Mouse (Mus musculus): Measurements from ENCODE around the gene Dok3. TPM values are rescaled to one million over a fixed set of nuclear protein-coding genes. Genes with fewer than 3 reads are reported as not detected.

Dok3 gene
- total and polyA plus RNA-seq, 2 experiments from 2014 or later, result 0.82 to 4.8 TPM

DNA sequence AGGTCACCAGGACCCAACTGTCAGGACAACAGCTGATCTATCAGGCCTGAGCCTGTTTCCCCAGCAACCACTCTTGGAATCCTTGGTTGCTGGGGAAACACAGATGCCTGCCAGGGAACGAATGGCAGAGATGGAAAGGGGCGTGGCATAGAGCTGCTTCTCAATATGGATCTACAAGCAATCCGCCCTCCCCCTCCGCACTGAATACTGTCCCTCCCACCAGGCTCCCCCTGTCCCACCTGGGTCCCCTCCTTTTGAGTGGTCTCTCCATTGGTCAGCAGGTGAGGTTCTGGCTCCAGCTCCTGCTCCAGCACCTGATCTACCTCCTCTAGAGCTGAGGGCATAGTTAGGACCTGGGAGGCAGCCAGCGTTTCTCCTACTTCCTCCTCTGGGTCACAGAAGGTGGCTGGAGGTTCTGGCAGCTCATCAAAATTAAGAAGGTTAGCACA is 54.5 kb downstream of the Dok3 start:
- DNase-seq (peak; percentile 91), ATAC-seq (peak; percentile 46)
- peaks cover 26% of the 10 kb centered on the region for H3K4me1 ChIP-seq (ENCODE audit: insufficient read depth)
- no peak overlapping the region for H3K9ac ChIP-seq
- TF ChIP-seq CTCF (IDR thresholded peaks at IDR 0.05; ENCODE audit: low read depth), result no peak
- 10% methylated on average over 5 of the region's 5 CpGs for WGBS
- no peak overlapping the region for H3K4me3 ChIP-seq (ENCODE audit: low read depth, low read length)
- 0 out of 2 replicates have a peak overlapping the region, but pooled peaks have one; percentile 10 for H3K4me2 ChIP-seq (ENCODE audit: low read depth)
- H3K36me3 ChIP-seq (ENCODE audit: insufficient read depth), result peaks cover 59% of the 10 kb centered on the region
- no peaks in the 10 kb centered on the region for H3K9me3 ChIP-seq (ENCODE audit: low read length)
- H3K27ac ChIP-seq (ENCODE audit: low read depth, low read length), result peak overlapping the region; percentile 69
- H3K27me3 ChIP-seq (ENCODE audit: insufficient read depth, low read length), result no peaks in the 10 kb centered on the region

- Histone ChIP-seq H3K27me3 (ENCODE audit: insufficient read depth, low read length) (no peaks in the 10 kb centered on the region), H3K36me3 (ENCODE audit: insufficient read depth) (peaks cover 53% of the 10 kb centered on the region), H3K9me3 (ENCODE audit: low read length) (no peaks in the 10 kb centered on the region), H3K4me1 (ENCODE audit: insufficient read depth) (peaks cover 26% of the 10 kb centered on the region), H3K9ac (no peak overlapping the region), H3K4me2 (ENCODE audit: low read depth) (no peak overlapping the region), H3K4me3 (ENCODE audit: low read depth, low read length) (no peak overlapping the region), H3K27ac (ENCODE audit: low read depth, low read length) (peak overlapping the region; percentile 69)
- 49% methylated on average over 11 of the region's 11 CpGs for WGBS
- TF ChIP-seq CTCF (IDR thresholded peaks at IDR 0.05; ENCODE audit: low read depth), result peak; percentile 26; the same call in 1 of the 2 replicates
- ATAC-seq, result no peak
- no peak for DNase-seq
These were observed 55.1 kb downstream of the Dok3 start for GRCm38 (mm10) chr13:55473961-55474360.

Small RNA genes within 50 kb of the gene (microRNA-seq; reads per million reads assigned to microRNA genes)
- 38.9 to 49.1 reads per million in 2 experiments for gene Mir6944
- gene Mir6945, result 1.2 to 2.0 reads per million in 2 experiments

Other genes with a start within 250 kb of the Dok3 start
- 159 and 187 TPM in 2 replicates for gene Prelid1, start 208.8 kb downstream of the Dok3 start, total RNA-seq (2014; rRNA removed)
- 313 and 316 TPM in 2 replicates for gene Prelid1, start 208.8 kb downstream of the Dok3 start, polyA plus RNA-seq (2015; fragmentation: Nextera tagmentation; extraction: Ambion mirVana)
- gene Rab24, start 207.3 kb downstream of the Dok3 start, total RNA-seq (2014; rRNA removed), result 67.3 and 77.4 TPM in 2 replicates
- 92.3 and 99.4 TPM in 2 replicates for gene Rab24, start 207.3 kb downstream of the Dok3 start, polyA plus RNA-seq (2015; fragmentation: Nextera tagmentation; extraction: Ambion mirVana)
- 10.1 and 10.5 TPM in 2 replicates for gene Mxd3, start 199.5 kb downstream of the Dok3 start, total RNA-seq (2014; rRNA removed)
- 7.3 and 9.4 TPM in 2 replicates for gene Mxd3, start 199.5 kb downstream of the Dok3 start, polyA plus RNA-seq (2015; fragmentation: Nextera tagmentation; extraction: Ambion mirVana)
- 55.2 and 62.6 TPM in 2 replicates for gene Lman2, start 166.5 kb downstream of the Dok3 start, total RNA-seq (2014; rRNA removed)
- 32.8 TPM in 2 replicates for gene Lman2, start 166.5 kb downstream of the Dok3 start, polyA plus RNA-seq (2015; fragmentation: Nextera tagmentation; extraction: Ambion mirVana)
- gene Rgs14, start 159.6 kb downstream of the Dok3 start, total RNA-seq (2014; rRNA removed), result 4.0 and 4.4 TPM in 2 replicates
- gene Rgs14, start 159.6 kb downstream of the Dok3 start, polyA plus RNA-seq (2015; fragmentation: Nextera tagmentation; extraction: Ambion mirVana), result 2.5 and 3.9 TPM in 2 replicates
- 0.95 TPM in 1 of 2 replicates, not detected in the other for gene Slc34a1, start 131.1 kb downstream of the Dok3 start, total RNA-seq (2014; rRNA removed)
- gene Slc34a1, start 131.1 kb downstream of the Dok3 start, polyA plus RNA-seq (2015; fragmentation: Nextera tagmentation; extraction: Ambion mirVana), result 0.29 TPM in 1 of 2 replicates, not detected in the other
- not detected in 2 replicates for gene Pfn3, start 114.1 kb downstream of the Dok3 start, total RNA-seq (2014; rRNA removed)
- 0.93 and 1.5 TPM in 2 replicates for gene Pfn3, start 114.1 kb downstream of the Dok3 start, polyA plus RNA-seq (2015; fragmentation: Nextera tagmentation; extraction: Ambion mirVana)
- gene F12, start 102.5 kb downstream of the Dok3 start, total RNA-seq (2014; rRNA removed), result 0.15 TPM in 1 of 2 replicates, not detected in the other
- 0.45 and 0.51 TPM in 2 replicates for gene F12, start 102.5 kb downstream of the Dok3 start, polyA plus RNA-seq (2015; fragmentation: Nextera tagmentation; extraction: Ambion mirVana)
- gene Grk6, start 84.2 kb downstream of the Dok3 start, total RNA-seq (2014; rRNA removed), result 79.5 and 88.2 TPM in 2 replicates
- 38.5 and 40.8 TPM in 2 replicates for gene Grk6, start 84.2 kb downstream of the Dok3 start, polyA plus RNA-seq (2015; fragmentation: Nextera tagmentation; extraction: Ambion mirVana)
- gene Prr7, start 65.0 kb downstream of the Dok3 start, total RNA-seq (2014; rRNA removed), result 108 and 118 TPM in 2 replicates
- 7.8 and 8.7 TPM in 2 replicates for gene Prr7, start 65.0 kb downstream of the Dok3 start, polyA plus RNA-seq (2015; fragmentation: Nextera tagmentation; extraction: Ambion mirVana)
- gene Dbn1, start 41.2 kb downstream of the Dok3 start, total RNA-seq (2014; rRNA removed), result 545 and 619 TPM in 2 replicates
- 603 and 619 TPM in 2 replicates for gene Dbn1, start 41.2 kb downstream of the Dok3 start, polyA plus RNA-seq (2015; fragmentation: Nextera tagmentation; extraction: Ambion mirVana)
- 26.6 and 36.7 TPM in 2 replicates for gene Pdlim7, start 15.6 kb downstream of the Dok3 start, total RNA-seq (2014; rRNA removed)
- 114 and 115 TPM in 2 replicates for gene Pdlim7, start 15.6 kb downstream of the Dok3 start, polyA plus RNA-seq (2015; fragmentation: Nextera tagmentation; extraction: Ambion mirVana)
- gene Ddx41, start 7.4 kb upstream of the Dok3 start, total RNA-seq (2014; rRNA removed), result 65.2 and 69.6 TPM in 2 replicates
- gene Ddx41, start 7.4 kb upstream of the Dok3 start, polyA plus RNA-seq (2015; fragmentation: Nextera tagmentation; extraction: Ambion mirVana), result 46.1 and 51.7 TPM in 2 replicates
- gene Fam193b, start 41.8 kb upstream of the Dok3 start, total RNA-seq (2014; rRNA removed), result 88.4 and 93.1 TPM in 2 replicates
- gene Fam193b, start 41.8 kb upstream of the Dok3 start, polyA plus RNA-seq (2015; fragmentation: Nextera tagmentation; extraction: Ambion mirVana), result 41.2 and 41.6 TPM in 2 replicates
- 52.9 and 56.3 TPM in 2 replicates for gene Tmed9, start 44.4 kb upstream of the Dok3 start, total RNA-seq (2014; rRNA removed)
- 102 TPM in 2 replicates for gene Tmed9, start 44.4 kb upstream of the Dok3 start, polyA plus RNA-seq (2015; fragmentation: Nextera tagmentation; extraction: Ambion mirVana)
- gene B4galt7, start 70.6 kb upstream of the Dok3 start, total RNA-seq (2014; rRNA removed), result 57.6 and 63.1 TPM in 2 replicates
- 36.1 and 43.0 TPM in 2 replicates for gene B4galt7, start 70.6 kb upstream of the Dok3 start, polyA plus RNA-seq (2015; fragmentation: Nextera tagmentation; extraction: Ambion mirVana)
- gene Caml, start 93.7 kb upstream of the Dok3 start, total RNA-seq (2014; rRNA removed), result 87.8 and 115 TPM in 2 replicates
- gene Caml, start 93.7 kb upstream of the Dok3 start, polyA plus RNA-seq (2015; fragmentation: Nextera tagmentation; extraction: Ambion mirVana), result 116 and 121 TPM in 2 replicates
- gene Ddx46, start 105.7 kb upstream of the Dok3 start, total RNA-seq (2014; rRNA removed), result 28.0 and 34.7 TPM in 2 replicates
- 17.7 and 20.1 TPM in 2 replicates for gene Ddx46, start 105.7 kb upstream of the Dok3 start, polyA plus RNA-seq (2015; fragmentation: Nextera tagmentation; extraction: Ambion mirVana)
- 135 and 167 TPM in 2 replicates for gene B230219D22Rik, start 163.8 kb upstream of the Dok3 start, total RNA-seq (2014; rRNA removed)
- gene B230219D22Rik, start 163.8 kb upstream of the Dok3 start, polyA plus RNA-seq (2015; fragmentation: Nextera tagmentation; extraction: Ambion mirVana), result 40.7 and 59.5 TPM in 2 replicates
- 116 and 121 TPM in 2 replicates for gene Txndc15, start 185.4 kb upstream of the Dok3 start, total RNA-seq (2014; rRNA removed)
- gene Txndc15, start 185.4 kb upstream of the Dok3 start, polyA plus RNA-seq (2015; fragmentation: Nextera tagmentation; extraction: Ambion mirVana), result 134 and 135 TPM in 2 replicates
- gene Pcbd2, start 198.1 kb upstream of the Dok3 start, total RNA-seq (2014; rRNA removed), result 9.6 and 11.1 TPM in 2 replicates
- gene Pcbd2, start 198.1 kb upstream of the Dok3 start, polyA plus RNA-seq (2015; fragmentation: Nextera tagmentation; extraction: Ambion mirVana), result 28.7 and 29.2 TPM in 2 replicates